Mouse (Mus musculus) lung, embryonic 16.5 days (tissue): ENCODE measurements around the gene Tmc6. TPM values are rescaled to one million over a fixed set of nuclear protein-coding genes. Genes with fewer than 3 reads are reported as not detected.

Experiments used
- ATAC-seq: fragments of 200-750 bp; cut with Nextera tagmentation; 2 replicates; pipeline ENCODE4 v1.8.0; 2017; ENCODE audit warnings: low read depth, mild to moderate bottlenecking, moderate library complexity
- H3K27ac ChIP-seq: fragments of 300-500 bp; sonication (generic); 2 replicates; pipeline ENCODE4 v1.5.1; 2014; ENCODE audit warnings: mild to moderate bottlenecking, control low read depth, low read length
- H3K27me3 ChIP-seq: fragments of 300-500 bp; sonication (generic); 2 replicates; pipeline ENCODE4 v1.6.1; 2014; ENCODE audit warnings: low read depth, low read length, mixed read lengths; ENCODE audit not compliant: control insufficient read depth, insufficient read depth
- H3K36me3 ChIP-seq: fragments of 300-500 bp; sonication (generic); 2 replicates; pipeline ENCODE4 v1.6.1; 2014; ENCODE audit warnings: low read length; ENCODE audit not compliant: control insufficient read depth, insufficient read depth
- H3K4me1 ChIP-seq: fragments of 300-500 bp; sonication (generic); replicated peaks from 2 replicates; pipeline ENCODE4 v1.6.1; 2014; ENCODE audit warnings: low read length, mixed read lengths; ENCODE audit not compliant: control insufficient read depth, insufficient read depth
- H3K4me2 ChIP-seq: fragments of 300-500 bp; sonication (generic); 2 replicates; pipeline ENCODE4 v1.6.1; 2014; ENCODE audit warnings: low read depth, low read length, control low read depth
- H3K4me3 ChIP-seq: fragments of 300-500 bp; sonication (generic); 2 replicates; pipeline ENCODE4 v1.5.1; 2014; ENCODE audit warnings: mild to moderate bottlenecking, low read length, control low read depth
- H3K9ac ChIP-seq: fragments of 300-500 bp; sonication (generic); 2 replicates; pipeline ENCODE4 v1.6.1; 2014; ENCODE audit warnings: low read length, control low read depth
- H3K9me3 ChIP-seq: fragments of 300-500 bp; sonication (generic); 2 replicates; pipeline ENCODE4 v1.6.1; 2016; ENCODE audit warnings: low read length; ENCODE audit not compliant: control insufficient read depth
- WGBS: fragments of 180-500 bp; shearing (Covaris S2); extraction: QIAGEN DNeasy Blood & Tissue Kit; methylation state at CpG from one replicate; pipeline ENCODE4 v1.1.7; 2014; 5-methylcytosine and 5-hydroxymethylcytosine counted together
- polyA plus RNA-seq: library from polyadenylated mRNA; unstranded; fragments of >200 nt; fragmentation: Nextera tagmentation; extraction: Ambion mirVana; gene quantifications from 2 replicates; pipeline ENCODE4 v1.2.1, GENCODE M21; 2015

Gene Tmc6
- polyA plus RNA-seq, 1 experiment from 2014 or later = 23.6 TPM

- no peak overlapping the region for H3K4me3 ChIP-seq
- H3K36me3 ChIP-seq = peaks cover 58% of the 10 kb centered on the region
- no peak overlapping the region for H3K9ac ChIP-seq
- ATAC-seq = no peak
- H3K4me1 ChIP-seq = no peaks in the 10 kb centered on the region
- H3K27ac ChIP-seq = no peak overlapping the region
- H3K4me2 ChIP-seq = no peak overlapping the region
- no peaks in the 10 kb centered on the region for H3K9me3 ChIP-seq
- no peaks in the 10 kb centered on the region for H3K27me3 ChIP-seq
- 95% methylated on average over 7 of the region's 7 CpGs for WGBS
These were observed 26.1 kb downstream of the Tmc6 start for GRCm38 (mm10) chr11:117755891-117756290.

GRCm38 (mm10) chr11:117751544-117751943 lies 30.5 kb downstream of the Tmc6 start:
- no peak for ATAC-seq
- H3K4me3 ChIP-seq = no peak overlapping the region
- H3K36me3 ChIP-seq = peaks cover 57% of the 10 kb centered on the region
- H3K9me3 ChIP-seq = no peaks in the 10 kb centered on the region
- H3K4me2 ChIP-seq = no peak overlapping the region
- no peak overlapping the region for H3K9ac ChIP-seq
- no peaks in the 10 kb centered on the region for H3K4me1 ChIP-seq
- 79% methylated on average over 6 of the region's 6 CpGs for WGBS
- H3K27ac ChIP-seq = no peak overlapping the region
- H3K27me3 ChIP-seq = no peaks in the 10 kb centered on the region

- 94% methylated on average over 9 of the region's 10 CpGs for WGBS
- Histone ChIP-seq H3K4me2 (no peak overlapping the region), H3K27ac (no peak overlapping the region), H3K9ac (no peak overlapping the region), H3K36me3 (peaks cover 51% of the 10 kb centered on the region), H3K9me3 (no peaks in the 10 kb centered on the region), H3K4me3 (no peak overlapping the region), H3K4me1 (no peaks in the 10 kb centered on the region), H3K27me3 (no peaks in the 10 kb centered on the region)
- ATAC-seq = no peak
These were observed 32.6 kb downstream of the Tmc6 start for GRCm38 (mm10) chr11:117749414-117749813.

GRCm38 (mm10) chr11:117748628-117749027 lies 33.4 kb downstream of the Tmc6 start:
- H3K4me3 ChIP-seq = no peak overlapping the region
- no peak overlapping the region for H3K9ac ChIP-seq
- no peaks in the 10 kb centered on the region for H3K9me3 ChIP-seq
- no peak overlapping the region for H3K27ac ChIP-seq
- H3K4me2 ChIP-seq = no peak overlapping the region
- H3K27me3 ChIP-seq = no peaks in the 10 kb centered on the region
- no peaks in the 10 kb centered on the region for H3K4me1 ChIP-seq
- no peak for ATAC-seq
- 90% methylated on average over 4 of the region's 4 CpGs for WGBS
- H3K36me3 ChIP-seq = peaks cover 50% of the 10 kb centered on the region

GRCm38 (mm10) chr11:117743454-117744030 lies 38.5 kb downstream of the Tmc6 start:
- Histone ChIP-seq H3K4me2 (no peak overlapping the region), H3K27me3 (no peaks in the 10 kb centered on the region), H3K27ac (no peak overlapping the region), H3K9me3 (no peaks in the 10 kb centered on the region), H3K4me1 (no peaks in the 10 kb centered on the region), H3K4me3 (no peak overlapping the region), H3K9ac (no peak overlapping the region), H3K36me3 (peaks cover 50% of the 10 kb centered on the region)
- 76% methylated on average over 4 of the region's 4 CpGs for WGBS
- no peak for ATAC-seq

- Histone ChIP-seq H3K9ac (no peak overlapping the region), H3K36me3 (peaks cover 50% of the 10 kb centered on the region), H3K4me1 (no peaks in the 10 kb centered on the region), H3K27ac (no peak overlapping the region), H3K9me3 (no peaks in the 10 kb centered on the region), H3K4me2 (no peak overlapping the region), H3K4me3 (no peak overlapping the region), H3K27me3 (no peaks in the 10 kb centered on the region)
- WGBS = 69% methylated on average over 8 of the region's 8 CpGs
- ATAC-seq = no peak
These were observed 39.3 kb downstream of the Tmc6 start for GRCm38 (mm10) chr11:117742715-117743114.

- WGBS = 65% methylated on average over 8 of the region's 8 CpGs
- no peak overlapping the region for H3K4me2 ChIP-seq
- H3K4me3 ChIP-seq = no peak overlapping the region
These were observed 39.8 kb downstream of the Tmc6 start for GRCm38 (mm10) chr11:117742243-117742642.

GRCm38 (mm10) chr11:117741128-117741527 lies 40.9 kb downstream of the Tmc6 start:
- Histone ChIP-seq H3K27ac (no peak overlapping the region), H3K36me3 (peaks cover 38% of the 10 kb centered on the region), H3K9me3 (no peaks in the 10 kb centered on the region), H3K4me1 (no peaks in the 10 kb centered on the region), H3K9ac (no peak overlapping the region), H3K4me3 (no peak overlapping the region), H3K27me3 (no peaks in the 10 kb centered on the region), H3K4me2 (no peak overlapping the region)
- 84% methylated on average over 6 of the region's 6 CpGs for WGBS
- no peak for ATAC-seq

More at GRCm38 (mm10) chr11:117742243-117742642, 39.8 kb downstream of the Tmc6 start:
- Histone ChIP-seq H3K27me3 (no peaks in the 10 kb centered on the region), H3K36me3 (peaks cover 46% of the 10 kb centered on the region), H3K27ac (no peak overlapping the region), H3K9ac (no peak overlapping the region), H3K4me1 (no peaks in the 10 kb centered on the region), H3K9me3 (no peaks in the 10 kb centered on the region)
- ATAC-seq = no peak

- H3K27me3 ChIP-seq = no peaks in the 10 kb centered on the region
- H3K4me3 ChIP-seq = no peak overlapping the region
- no peak overlapping the region for H3K4me2 ChIP-seq
These were observed 43.9 kb downstream of the Tmc6 start for GRCm38 (mm10) chr11:117738123-117738522.

More at GRCm38 (mm10) chr11:117738123-117738522, 43.9 kb downstream of the Tmc6 start:
- no peaks in the 10 kb centered on the region for H3K9me3 ChIP-seq
- WGBS = 86% methylated on average over 5 of the region's 5 CpGs
- H3K4me1 ChIP-seq = no peaks in the 10 kb centered on the region
- no peak for ATAC-seq
- peaks cover 28% of the 10 kb centered on the region for H3K36me3 ChIP-seq
- H3K27ac ChIP-seq = no peak overlapping the region
- no peak overlapping the region for H3K9ac ChIP-seq
